Mouse (Mus musculus) heart, postnatal 0 days (tissue): ENCODE measurements around the gene Chchd6. TPM values are rescaled to one million over a fixed set of nuclear protein-coding genes. Genes with fewer than 3 reads are reported as not detected.

Source experiments
- ATAC-seq: fragments of 200-750 bp; cut with Nextera tagmentation; 2 replicates; pipeline ENCODE4 v1.8.0; 2017; ENCODE audit warnings: low read depth, moderate number of reproducible peaks, moderate library complexity; ENCODE audit not compliant: insufficient read depth
- DNase-seq: peaks from one replicate; pipeline ENCODE4 v3.0.0-alpha.2; 2016; ENCODE audit warnings: low spot score
- H3K27ac ChIP-seq: fragments of 300-500 bp; sonication (generic); 2 replicates; pipeline ENCODE4 v1.5.1; 2014; ENCODE audit warnings: low read depth, mild to moderate bottlenecking
- H3K27me3 ChIP-seq: fragments of 300-500 bp; sonication (generic); 2 replicates; pipeline ENCODE4 v1.6.1; 2014; ENCODE audit warnings: low read length, mixed read lengths; ENCODE audit not compliant: control insufficient read depth, insufficient read depth
- H3K36me3 ChIP-seq: fragments of 300-500 bp; sonication (generic); replicated peaks from 2 replicates; pipeline ENCODE4 v1.6.1; 2014; ENCODE audit warnings: low read length, mixed read lengths; ENCODE audit not compliant: control insufficient read depth, insufficient read depth
- H3K4me1 ChIP-seq: fragments of 300-500 bp; sonication (generic); 2 replicates; pipeline ENCODE4 v1.6.1; 2014; ENCODE audit warnings: antibody characterized with exemption; ENCODE audit not compliant: control insufficient read depth, insufficient read depth
- H3K4me2 ChIP-seq: fragments of 300-500 bp; sonication (generic); 2 replicates; pipeline ENCODE4 v1.6.1; 2014; ENCODE audit warnings: low read depth, mild to moderate bottlenecking, low read length, moderate library complexity
- H3K4me3 ChIP-seq: fragments of 300-500 bp; sonication (generic); 2 replicates; pipeline ENCODE4 v1.5.1; 2014; ENCODE audit warnings: low read depth, low read length
- H3K9ac ChIP-seq: fragments of 300-500 bp; sonication (generic); replicated peaks from 2 replicates; pipeline ENCODE4 v1.6.1; 2014; ENCODE audit warnings: low read depth, low read length, mixed read lengths
- H3K9me3 ChIP-seq: fragments of 300-500 bp; sonication (generic); replicated peaks from 2 replicates; pipeline ENCODE4 v1.6.1; 2016; ENCODE audit warnings: low read length; ENCODE audit not compliant: control insufficient read depth
- CTCF ChIP-seq: IDR thresholded peaks from 2 replicates; pipeline ENCODE4 v1.5.1; 2016; ENCODE audit warnings: antibody characterized with exemption, control low read depth, low read depth
- EP300 ChIP-seq: IDR thresholded peaks from 2 replicates; pipeline ENCODE4 v1.6.1; 2016; ENCODE audit warnings: antibody characterized with exemption, low read depth
- WGBS: fragments of 180-500 bp; shearing (Covaris S2); extraction: QIAGEN DNeasy Blood & Tissue Kit; methylation state at CpG from one replicate; pipeline ENCODE4 v1.1.7; 2014; 5-methylcytosine and 5-hydroxymethylcytosine counted together
- polyA plus RNA-seq: library from polyadenylated mRNA; unstranded; fragments of >200 nt; fragmentation: Nextera tagmentation; extraction: Ambion mirVana; gene quantifications from 2 replicates; pipeline ENCODE4 v1.2.1, GENCODE M21; 2015
- total RNA-seq: library from RNA; depleted of rRNA; stranded (reverse); fragments of >200 nt; gene quantifications from 2 replicates; pipeline ENCODE4 v1.2.3, GENCODE M21; 2014; ENCODE audit warnings: low replicate concordance

The Chchd6 gene
- total and polyA plus RNA-seq, 2 experiments from 2014 or later, result 21.8 to 37.8 TPM

DNA sequence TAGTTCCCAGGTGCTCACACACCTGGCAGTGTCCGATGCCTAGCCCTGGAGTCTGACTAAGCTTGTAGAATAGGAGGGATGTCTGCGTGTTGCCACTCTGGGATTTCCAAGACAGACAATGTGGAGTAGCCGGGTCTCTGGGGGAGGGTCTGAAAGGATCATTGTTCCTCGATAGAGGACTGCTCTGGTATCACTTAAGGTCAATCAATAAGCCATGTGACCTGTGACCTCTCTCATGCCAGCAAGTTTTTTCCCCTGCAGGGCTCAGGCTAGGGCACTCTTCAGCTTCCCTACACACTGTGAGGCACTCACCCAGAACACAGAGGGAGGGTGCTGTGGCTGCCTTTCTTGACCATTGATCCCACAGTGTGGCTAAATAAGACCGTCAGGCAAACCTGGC lies 213.6 kb downstream of the Chchd6 start:
- 85% methylated on average over 5 of the region's 5 CpGs for WGBS
- TF ChIP-seq EP300 (no peak), CTCF (no peak)
- Histone ChIP-seq H3K4me2 (no peak overlapping the region), H3K27me3 (no peaks in the 10 kb centered on the region), H3K4me1 (peaks cover 7% of the 10 kb centered on the region), H3K9me3 (no peaks in the 10 kb centered on the region), H3K9ac (no peak overlapping the region), H3K4me3 (no peak overlapping the region), H3K36me3 (no peaks in the 10 kb centered on the region), H3K27ac (no peak overlapping the region)
- no peak for DNase-seq
- ATAC-seq, result no peak

DNA sequence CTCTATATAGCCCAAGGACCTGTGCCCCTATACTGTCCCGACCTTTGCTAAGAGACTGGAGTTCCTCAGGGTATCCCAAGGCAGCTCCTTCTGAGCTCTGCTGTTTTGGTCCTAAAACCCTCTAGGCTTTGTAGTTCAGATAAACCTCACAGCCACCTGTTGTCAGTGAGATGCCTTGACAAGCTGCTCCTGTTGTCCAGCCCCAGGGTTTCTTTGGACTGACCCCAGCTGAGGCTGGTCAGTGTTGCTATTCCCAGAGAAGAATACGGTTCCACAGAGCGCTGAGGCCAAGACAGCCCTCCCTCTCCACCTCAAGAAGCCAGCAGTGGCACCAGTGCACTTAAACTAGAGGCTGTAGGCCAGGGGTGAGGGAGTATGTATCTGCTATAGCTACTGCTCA lies 214.3 kb downstream of the Chchd6 start:
- Histone ChIP-seq H3K27ac (no peak overlapping the region), H3K9me3 (no peaks in the 10 kb centered on the region), H3K27me3 (no peaks in the 10 kb centered on the region), H3K4me2 (no peak overlapping the region), H3K4me3 (no peak overlapping the region), H3K4me1 (peaks cover 7% of the 10 kb centered on the region), H3K36me3 (no peaks in the 10 kb centered on the region), H3K9ac (no peak overlapping the region)
- WGBS, result 45% methylated on average over 3 of the region's 3 CpGs
- no peak for ATAC-seq
- no peak for TF ChIP-seq EP300
- TF ChIP-seq CTCF, result no peak
- no peak for DNase-seq

DNA sequence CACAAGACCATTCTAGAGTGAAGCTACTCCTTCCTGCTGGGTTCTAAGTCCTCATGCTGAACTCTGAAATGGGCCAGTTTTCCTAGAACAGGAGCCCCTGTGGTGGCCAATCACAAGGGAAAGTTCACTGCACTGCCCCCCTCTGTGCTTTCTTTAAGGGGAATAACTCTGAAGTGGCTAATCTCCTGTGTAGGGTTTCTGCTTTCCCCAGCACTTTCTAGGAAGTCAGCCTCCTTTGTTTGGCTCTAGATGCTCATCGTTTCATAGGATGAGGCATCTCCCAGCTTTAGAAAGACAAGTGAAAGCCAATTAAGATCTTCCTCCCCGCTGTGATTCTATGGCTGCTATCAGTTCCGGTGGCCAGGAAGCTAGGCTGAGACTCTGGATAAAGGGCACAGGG lies 214.7 kb downstream of the Chchd6 start:
- ATAC-seq (no peak), DNase-seq (no peak)
- 41% methylated on average over 3 of the region's 3 CpGs for WGBS
- no peak overlapping the region for H3K27ac ChIP-seq
- H3K4me2 ChIP-seq, result no peak overlapping the region
- H3K9me3 ChIP-seq, result no peaks in the 10 kb centered on the region
- TF ChIP-seq EP300, result no peak
- H3K27me3 ChIP-seq, result no peaks in the 10 kb centered on the region
- no peak overlapping the region for H3K4me3 ChIP-seq
- H3K9ac ChIP-seq, result no peak overlapping the region
- H3K36me3 ChIP-seq, result no peaks in the 10 kb centered on the region
- peaks cover 7% of the 10 kb centered on the region for H3K4me1 ChIP-seq

DNA sequence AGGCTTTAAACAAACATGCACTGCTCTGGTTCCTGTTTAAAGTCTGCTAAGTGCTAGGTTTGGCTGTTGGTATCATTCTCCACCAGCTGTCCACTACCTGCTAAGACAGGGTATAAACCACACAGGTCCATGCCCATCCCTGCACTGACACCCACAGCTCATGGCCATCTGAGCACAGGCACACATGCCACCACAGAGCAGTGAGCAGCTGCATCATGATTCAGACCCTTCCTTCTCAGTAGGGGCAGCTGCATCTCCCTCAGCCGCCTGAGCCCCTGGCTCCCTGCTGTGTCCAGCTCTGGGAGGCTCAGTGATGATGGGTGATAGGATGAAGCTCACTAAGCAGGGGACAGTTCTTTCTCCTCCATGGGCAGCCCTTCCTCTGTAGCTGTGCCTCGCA lies 217.2 kb downstream of the Chchd6 start:
- TF ChIP-seq CTCF (no peak), EP300 (no peak)
- 81% methylated on average over 2 of the region's 2 CpGs for WGBS
- no peaks in the 10 kb centered on the region for H3K36me3 ChIP-seq
- ATAC-seq (no peak), DNase-seq (no peak)
- no peak overlapping the region for H3K9ac ChIP-seq
- H3K4me2 ChIP-seq, result no peak overlapping the region
- no peaks in the 10 kb centered on the region for H3K4me1 ChIP-seq
- no peaks in the 10 kb centered on the region for H3K9me3 ChIP-seq
- H3K27me3 ChIP-seq, result no peaks in the 10 kb centered on the region
- H3K27ac ChIP-seq, result no peak overlapping the region
- H3K4me3 ChIP-seq, result no peak overlapping the region

DNA sequence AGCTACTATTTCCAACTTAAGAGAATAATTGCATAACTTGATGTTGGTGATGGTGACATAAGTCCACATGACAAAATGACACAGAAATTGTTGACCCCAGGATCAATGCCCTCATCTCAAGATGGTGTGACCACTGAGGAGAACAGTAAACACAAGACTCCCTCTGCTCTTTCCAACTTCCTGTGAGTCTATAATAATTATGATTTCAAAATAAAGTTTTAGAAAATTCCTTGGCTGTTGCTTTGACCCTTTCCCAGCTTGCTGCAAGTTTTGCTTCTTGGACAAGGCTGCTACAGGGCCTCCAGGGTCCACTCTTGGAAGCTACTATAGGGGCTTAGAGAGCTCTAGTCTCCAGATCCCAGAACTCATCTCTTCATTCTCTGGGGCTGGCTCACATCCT lies 226.6 kb downstream of the Chchd6 start:
- 0 out of 2 replicates have a peak, but pooled peaks cover under 1% of the 10 kb centered on the region for H3K27me3 ChIP-seq
- no peak for TF ChIP-seq CTCF
- H3K36me3 ChIP-seq, result no peaks in the 10 kb centered on the region
- DNase-seq (no peak), ATAC-seq (no peak)
- H3K27ac ChIP-seq, result no peak overlapping the region
- no peak overlapping the region for H3K4me2 ChIP-seq
- H3K9me3 ChIP-seq, result no peaks in the 10 kb centered on the region
- no peak overlapping the region for H3K9ac ChIP-seq
- H3K4me1 ChIP-seq, result no peaks in the 10 kb centered on the region
- H3K4me3 ChIP-seq, result no peak overlapping the region

DNA sequence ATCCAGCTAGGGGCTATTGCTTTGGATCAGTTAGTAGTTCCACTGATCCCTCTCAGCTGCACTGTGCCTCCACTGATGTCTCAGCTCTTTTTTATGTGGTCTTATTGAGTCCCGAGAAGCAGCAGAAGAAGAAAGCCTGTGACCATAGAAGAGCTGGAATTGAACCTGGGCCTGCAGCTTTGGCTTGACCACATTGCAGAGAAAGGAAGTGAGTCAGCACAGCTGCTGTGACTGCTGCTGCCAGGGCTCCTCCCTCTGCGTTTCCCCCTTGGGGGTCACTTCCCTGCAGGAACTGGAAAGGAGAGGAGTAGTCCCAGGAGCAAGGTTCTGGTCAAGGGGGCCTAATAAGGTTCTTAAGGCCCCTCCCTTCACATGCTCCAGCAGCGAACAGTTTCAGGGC lies 231.1 kb downstream of the Chchd6 start:
- no peak for ATAC-seq
- WGBS, result 60% methylated on average over 3 of the region's 3 CpGs
- Histone ChIP-seq H3K36me3 (no peaks in the 10 kb centered on the region), H3K4me2 (no peak overlapping the region), H3K27me3 (0 out of 2 replicates have a peak, but pooled peaks cover 8% of the 10 kb centered on the region), H3K9me3 (no peaks in the 10 kb centered on the region), H3K27ac (no peak overlapping the region), H3K4me1 (peaks cover 18% of the 10 kb centered on the region), H3K9ac (no peak overlapping the region), H3K4me3 (no peak overlapping the region)
- no peak for DNase-seq
- no peak for TF ChIP-seq CTCF
